Mouse (Mus musculus): Measurements from ENCODE around the gene Gm49320.

Gm49320 gene

GRCm38 (mm10) chr8:4259125-4259804, 20.6 kb downstream of the Gm49320 start, which contains the start of gene Ctxn1:
Gene Ctxn1, minus strand, starts transcription at chr8:4259274.
- DNase-seq (ENCODE audit: low spot score): peak; percentile 91

GRCm38 (mm10) chr8:4259805-4260170, 21.1 kb downstream of the Gm49320 start:
- no peak for DNase-seq (ENCODE audit: low spot score)

GRCm38 (mm10) chr8:4263105-4263791, 24.6 kb downstream of the Gm49320 start:
- DNase-seq (ENCODE audit: low spot score): peak; percentile 60

- no peak for DNase-seq (ENCODE audit: low spot score)
These were observed 26.7 kb downstream of the Gm49320 start for GRCm38 (mm10) chr8:4265160-4265914.

- DNase-seq (ENCODE audit: low spot score): no peak
These were observed 29.0 kb downstream of the Gm49320 start for GRCm38 (mm10) chr8:4267627-4268026.

- no peak for DNase-seq (ENCODE audit: low spot score)
These were observed 30.9 kb downstream of the Gm49320 start for GRCm38 (mm10) chr8:4269609-4270008.

- peak; percentile 96 for DNase-seq (ENCODE audit: low spot score)
These were observed 36.8 kb downstream of the Gm49320 start, which contains the start of gene Timm44 for GRCm38 (mm10) chr8:4275275-4276110. Gene Timm44, minus strand, starts transcription at chr8:4275913.

GRCm38 (mm10) chr8:4276111-4276465, 37.4 kb downstream of the Gm49320 start:
- no peak for DNase-seq (ENCODE audit: low spot score)

- DNase-seq (ENCODE audit: low spot score): no peak
These were observed 54.1 kb downstream of the Gm49320 start for GRCm38 (mm10) chr8:4292738-4293137.

GRCm38 (mm10) chr8:4297822-4298221, 59.2 kb downstream of the Gm49320 start:
- no peak for DNase-seq (ENCODE audit: low spot score)

All from adipocyte (in vitro differentiated cells).